Mouse (Mus musculus): ENCODE measurements at regions not wholly inside any gene's neighbourhood (a gene's known extent, or its start where the extent isn't known, plus 50 kb on each side); places are given as distances from the start of the nearest gene placed in this dataset.
A peak's percentile ranks its signal among the peaks of the same experiment; 100 is the strongest.

DNA sequence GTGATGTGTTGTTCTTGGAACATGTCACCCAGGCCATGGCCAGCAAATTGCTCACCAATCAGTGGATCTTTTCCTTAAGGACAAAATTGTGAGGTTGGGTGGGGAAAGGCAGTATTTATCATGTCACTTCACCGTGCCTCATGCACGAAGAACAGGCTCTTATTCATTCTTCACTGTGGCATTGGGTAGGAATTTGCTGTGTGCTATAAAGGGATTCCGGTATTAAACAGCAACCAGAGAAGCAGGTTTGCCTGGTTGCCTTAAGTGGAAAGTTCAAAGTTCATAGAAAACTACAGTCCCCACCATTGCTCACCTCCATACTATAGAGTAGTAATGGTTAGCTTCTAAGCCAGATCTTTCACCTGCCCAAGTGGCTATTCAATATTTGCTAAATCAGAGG is 270.8 kb downstream of the Pax3 start:
- Histone ChIP-seq H3K4me2 (ENCODE audit: low read length) (no peak overlapping the region), H3K27ac (ENCODE audit: low read depth) (no peak overlapping the region), H3K4me3 (ENCODE audit: low read depth, low read length) (no peak overlapping the region), H3K27me3 (replicated peaks; ENCODE audit: control insufficient read depth, insufficient read depth, low read length) (no peaks in the 10 kb centered on the region), H3K4me1 (replicated peaks; ENCODE audit: control insufficient read depth, insufficient read depth, low read length) (no peaks in the 10 kb centered on the region), H3K9me3 (ENCODE audit: control insufficient read depth, low read length) (no peaks in the 10 kb centered on the region), H3K36me3 (ENCODE audit: control insufficient read depth, insufficient read depth, low read length) (no peaks in the 10 kb centered on the region), H3K9ac (ENCODE audit: low read length) (no peak overlapping the region)
- ATAC-seq (replicated peaks; ENCODE audit: low FRiP score, low TSS enrichment, low read depth) (0 out of 2 replicates have a peak, but pooled peaks have one; percentile 27), DNase-seq (ENCODE audit: low spot score) (no peak)
- 68% methylated on average over 3 of the region's 3 CpGs for WGBS

DNA sequence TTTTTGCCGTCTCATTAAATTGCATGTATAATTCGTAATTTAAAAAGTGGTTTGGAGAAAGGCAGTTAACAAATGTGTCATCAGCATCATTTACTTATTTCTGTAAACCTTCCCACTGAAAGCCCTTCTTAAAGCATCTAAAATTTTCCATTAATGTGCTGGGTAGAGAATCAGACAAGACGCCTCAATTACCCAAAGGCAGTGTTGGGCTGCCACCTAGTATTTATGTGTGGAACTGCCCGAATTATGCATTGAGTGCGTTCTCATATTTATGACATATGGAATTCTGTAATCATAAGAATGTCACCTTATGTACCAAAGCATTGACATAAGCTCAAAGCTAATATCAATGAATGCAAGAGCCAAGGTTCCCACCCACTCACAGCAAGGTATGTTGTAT is 300.7 kb downstream of the Pax3 start:
- H3K27me3 ChIP-seq (replicated peaks; ENCODE audit: control insufficient read depth, insufficient read depth, low read length), result no peaks in the 10 kb centered on the region
- no peak overlapping the region for H3K27ac ChIP-seq (ENCODE audit: low read depth)
- H3K4me3 ChIP-seq (ENCODE audit: low read depth, low read length), result no peak overlapping the region
- WGBS, result 46% methylated on average over 5 of the region's 5 CpGs
- peak; percentile 51 for DNase-seq (ENCODE audit: low spot score)
- ATAC-seq (replicated peaks; ENCODE audit: low FRiP score, low TSS enrichment, low read depth), result no peak
- H3K9ac ChIP-seq (ENCODE audit: low read length), result no peak overlapping the region
- H3K36me3 ChIP-seq (ENCODE audit: control insufficient read depth, insufficient read depth, low read length), result no peaks in the 10 kb centered on the region
- no peaks in the 10 kb centered on the region for H3K4me1 ChIP-seq (replicated peaks; ENCODE audit: control insufficient read depth, insufficient read depth, low read length)
- no peak overlapping the region for H3K4me2 ChIP-seq (ENCODE audit: low read length)
- no peaks in the 10 kb centered on the region for H3K9me3 ChIP-seq (ENCODE audit: control insufficient read depth, low read length)

DNA sequence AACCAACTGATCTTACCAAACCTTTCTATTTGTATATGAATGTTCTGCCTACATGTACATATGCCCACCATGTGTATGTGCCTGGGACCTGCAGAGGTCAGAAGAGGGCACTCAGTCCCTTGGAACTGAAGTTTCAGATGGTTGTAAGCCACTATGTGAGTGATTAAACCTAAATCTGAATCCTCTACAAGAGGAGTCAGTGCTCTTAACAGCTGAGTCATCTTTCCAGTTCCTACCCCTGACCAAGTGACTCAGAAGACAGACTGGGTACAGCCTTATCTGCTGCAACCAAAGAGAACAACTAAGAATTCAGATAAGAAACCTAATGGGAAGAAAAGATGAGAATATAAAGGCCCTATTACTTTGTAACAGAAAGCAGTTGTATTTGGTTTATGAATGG is 317.9 kb downstream of the Pax3 start:
- no peak overlapping the region for H3K4me3 ChIP-seq (ENCODE audit: low read depth, low read length)
- no peak overlapping the region for H3K27ac ChIP-seq (ENCODE audit: low read depth)
- H3K9me3 ChIP-seq (ENCODE audit: control insufficient read depth, low read length), result no peaks in the 10 kb centered on the region

DNA sequence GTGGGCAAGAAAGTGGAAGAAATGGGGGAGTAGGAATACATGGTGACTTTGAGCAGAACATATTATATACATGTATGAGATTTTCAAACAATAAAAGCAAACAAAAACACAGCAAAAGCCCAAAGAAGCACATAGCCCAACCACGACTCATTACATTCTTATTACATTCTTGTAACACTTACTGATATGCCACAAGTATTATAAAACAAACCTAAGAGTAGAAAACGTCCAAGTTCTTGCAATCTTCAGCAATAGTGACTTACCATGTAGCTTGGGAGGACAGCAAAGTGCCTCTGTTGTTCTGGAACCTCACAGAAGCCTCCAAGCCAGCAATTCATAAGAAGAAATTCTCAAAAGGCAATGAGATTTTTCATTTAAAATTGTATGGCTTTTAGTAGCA is 326.8 kb downstream of the Pax3 start:
- H3K4me3 ChIP-seq (ENCODE audit: low read depth, low read length), result no peak overlapping the region
- WGBS, result 58% methylated on average over 2 of the region's 2 CpGs
- H3K27me3 ChIP-seq (replicated peaks; ENCODE audit: control insufficient read depth, insufficient read depth, low read length), result no peaks in the 10 kb centered on the region
- no peaks in the 10 kb centered on the region for H3K4me1 ChIP-seq (replicated peaks; ENCODE audit: control insufficient read depth, insufficient read depth, low read length)
- H3K36me3 ChIP-seq (ENCODE audit: control insufficient read depth, insufficient read depth, low read length), result no peaks in the 10 kb centered on the region
- H3K9me3 ChIP-seq (ENCODE audit: control insufficient read depth, low read length), result no peaks in the 10 kb centered on the region
- no peak overlapping the region for H3K9ac ChIP-seq (ENCODE audit: low read length)
- no peak for DNase-seq (ENCODE audit: low spot score)
- no peak for ATAC-seq (replicated peaks; ENCODE audit: low FRiP score, low TSS enrichment, low read depth)
- no peak overlapping the region for H3K27ac ChIP-seq (ENCODE audit: low read depth)
- H3K4me2 ChIP-seq (ENCODE audit: low read length), result no peak overlapping the region

More for the DNA sequence above, 317.9 kb downstream of the Pax3 start:
- DNase-seq (ENCODE audit: low spot score) (no peak), ATAC-seq (replicated peaks; ENCODE audit: low FRiP score, low TSS enrichment, low read depth) (no peak)
- no peaks in the 10 kb centered on the region for H3K36me3 ChIP-seq (ENCODE audit: control insufficient read depth, insufficient read depth, low read length)
- no peaks in the 10 kb centered on the region for H3K4me1 ChIP-seq (replicated peaks; ENCODE audit: control insufficient read depth, insufficient read depth, low read length)
- H3K9ac ChIP-seq (ENCODE audit: low read length), result no peak overlapping the region
- no peak overlapping the region for H3K4me2 ChIP-seq (ENCODE audit: low read length)
- no peaks in the 10 kb centered on the region for H3K27me3 ChIP-seq (replicated peaks; ENCODE audit: control insufficient read depth, insufficient read depth, low read length)

DNA sequence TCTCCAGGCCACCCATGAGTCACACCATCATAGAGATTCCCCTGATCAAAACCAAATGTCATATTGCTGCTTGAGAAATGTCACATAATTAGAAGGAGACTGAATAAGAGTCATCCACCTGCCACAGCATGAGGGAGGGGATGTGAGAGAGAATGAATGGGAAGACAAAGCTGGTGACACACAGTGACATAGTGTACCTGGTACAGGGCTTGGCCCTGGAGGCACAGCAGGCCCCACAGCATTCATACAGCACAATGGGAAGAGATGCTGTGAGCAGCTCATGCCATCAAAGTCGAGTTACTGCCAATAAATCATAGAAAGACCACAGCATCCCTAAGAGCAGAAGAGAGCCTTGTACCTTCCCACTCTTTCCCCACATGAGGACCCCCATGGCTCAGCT is 327.8 kb downstream of the Pax3 start:
- Histone ChIP-seq H3K4me1 (replicated peaks; ENCODE audit: control insufficient read depth, insufficient read depth, low read length) (no peaks in the 10 kb centered on the region), H3K27ac (ENCODE audit: low read depth) (no peak overlapping the region), H3K4me3 (ENCODE audit: low read depth, low read length) (no peak overlapping the region), H3K27me3 (replicated peaks; ENCODE audit: control insufficient read depth, insufficient read depth, low read length) (no peaks in the 10 kb centered on the region), H3K9ac (ENCODE audit: low read length) (no peak overlapping the region), H3K36me3 (ENCODE audit: control insufficient read depth, insufficient read depth, low read length) (no peaks in the 10 kb centered on the region), H3K9me3 (ENCODE audit: control insufficient read depth, low read length) (no peaks in the 10 kb centered on the region), H3K4me2 (ENCODE audit: low read length) (no peak overlapping the region)
- DNase-seq (ENCODE audit: low spot score), result no peak
- no peak for ATAC-seq (replicated peaks; ENCODE audit: low FRiP score, low TSS enrichment, low read depth)
- WGBS, result 69% methylated on average over 1 of the region's 1 CpGs

DNA sequence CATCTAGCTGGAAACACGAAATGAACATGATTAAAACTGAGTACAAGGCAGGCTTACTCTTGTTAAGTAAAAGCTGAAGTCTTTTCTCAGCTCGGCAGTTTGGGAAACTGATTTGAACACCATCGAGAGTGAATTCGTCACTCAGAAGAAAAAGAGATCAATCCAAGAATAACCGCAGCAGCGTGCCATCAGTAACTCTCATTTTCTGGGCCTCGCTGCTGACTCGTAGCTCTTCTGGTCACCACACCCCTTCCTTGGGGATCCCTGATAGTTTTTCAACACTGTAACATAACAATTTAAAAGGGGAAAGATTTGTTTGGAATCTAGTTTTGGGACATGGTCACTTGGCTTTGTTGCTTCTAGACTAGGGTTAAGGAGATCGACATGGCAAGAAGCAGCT is 337.0 kb downstream of the Pax3 start:
- Histone ChIP-seq H3K27ac (ENCODE audit: low read depth) (no peak overlapping the region), H3K4me1 (replicated peaks; ENCODE audit: control insufficient read depth, insufficient read depth, low read length) (no peaks in the 10 kb centered on the region), H3K36me3 (ENCODE audit: control insufficient read depth, insufficient read depth, low read length) (no peaks in the 10 kb centered on the region), H3K4me3 (ENCODE audit: low read depth, low read length) (no peak overlapping the region), H3K9me3 (ENCODE audit: control insufficient read depth, low read length) (no peaks in the 10 kb centered on the region), H3K27me3 (replicated peaks; ENCODE audit: control insufficient read depth, insufficient read depth, low read length) (no peaks in the 10 kb centered on the region), H3K9ac (ENCODE audit: low read length) (no peak overlapping the region), H3K4me2 (ENCODE audit: low read length) (no peak overlapping the region)
- WGBS, result 87% methylated on average over 9 of the region's 9 CpGs
- no peak for ATAC-seq (replicated peaks; ENCODE audit: low FRiP score, low TSS enrichment, low read depth)
- DNase-seq (ENCODE audit: low spot score), result no peak

DNA sequence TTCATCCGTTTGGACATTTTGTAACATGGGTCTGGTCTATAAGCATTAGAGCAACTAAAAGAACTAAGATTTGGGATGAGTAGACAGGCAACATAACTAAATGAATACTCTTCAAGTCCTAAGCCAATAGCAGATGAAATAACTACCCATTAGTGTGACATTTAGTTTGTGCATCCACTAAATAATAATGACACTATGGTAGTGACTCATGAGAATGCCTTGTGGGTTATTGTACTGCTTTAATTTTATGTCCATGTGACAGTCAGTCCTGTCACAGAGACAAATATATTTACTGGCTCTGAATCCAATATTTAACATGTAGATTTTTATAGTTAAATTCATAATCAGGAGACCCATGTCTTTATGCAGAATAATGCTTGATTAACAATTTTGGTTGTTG is 339.5 kb upstream of the Epha4 start:
- no peak overlapping the region for H3K4me3 ChIP-seq (ENCODE audit: low read depth, low read length)
- H3K36me3 ChIP-seq (ENCODE audit: control insufficient read depth, insufficient read depth, low read length), result no peaks in the 10 kb centered on the region
- H3K27me3 ChIP-seq (replicated peaks; ENCODE audit: control insufficient read depth, insufficient read depth, low read length), result no peaks in the 10 kb centered on the region
- no peak for DNase-seq (ENCODE audit: low spot score)
- no peaks in the 10 kb centered on the region for H3K9me3 ChIP-seq (ENCODE audit: control insufficient read depth, low read length)
- H3K4me1 ChIP-seq (replicated peaks; ENCODE audit: control insufficient read depth, insufficient read depth, low read length), result no peaks in the 10 kb centered on the region
- no peak for ATAC-seq (replicated peaks; ENCODE audit: low FRiP score, low TSS enrichment, low read depth)
- H3K27ac ChIP-seq (ENCODE audit: low read depth), result no peak overlapping the region
- H3K4me2 ChIP-seq (ENCODE audit: low read length), result no peak overlapping the region
- H3K9ac ChIP-seq (ENCODE audit: low read length), result no peak overlapping the region
- WGBS, result 61% methylated on average over 1 of the region's 1 CpGs

DNA sequence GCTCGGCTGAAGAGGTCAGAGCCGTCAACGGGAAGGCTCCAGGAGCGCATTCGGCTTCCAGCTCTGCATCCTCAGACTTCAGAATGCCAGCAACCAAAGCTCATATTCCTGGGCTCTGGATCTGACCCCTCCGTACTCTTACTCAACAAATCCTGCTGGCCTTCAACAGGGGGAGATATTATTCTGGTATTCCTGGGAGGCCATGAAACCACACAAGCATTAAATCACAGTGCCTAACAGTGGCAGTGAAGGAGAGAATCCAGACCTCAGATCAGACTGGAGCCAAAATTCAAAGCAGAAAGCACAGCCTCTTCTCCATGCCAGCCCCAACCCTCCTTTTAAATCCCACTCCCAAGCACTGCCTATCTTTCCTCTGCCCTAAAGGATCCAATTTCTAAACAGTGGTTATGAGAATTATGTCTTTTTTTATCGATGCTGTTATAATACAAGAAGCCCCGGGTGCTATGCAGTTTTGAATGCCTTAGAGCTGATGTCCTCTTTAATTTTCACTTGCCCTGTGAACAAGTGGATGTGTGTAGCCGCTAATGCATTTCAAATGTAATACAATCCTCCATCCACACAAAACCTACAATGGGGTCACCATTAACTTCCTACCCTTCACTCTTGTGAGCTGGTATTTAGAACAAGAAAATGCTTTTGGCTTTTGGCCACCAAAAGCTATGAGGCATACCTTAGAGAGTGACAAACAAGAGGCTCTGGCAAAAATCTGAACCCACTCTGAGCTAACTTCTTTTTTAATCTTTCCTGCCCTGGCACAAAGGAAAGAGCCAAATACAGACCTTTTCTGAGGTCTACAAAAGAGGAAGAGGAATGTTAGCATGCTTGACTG is 333.1 kb upstream of the Epha4 start:
- peaks cover 2% of the 10 kb centered on the region; the same call in 1 of the 2 replicates for H3K4me1 ChIP-seq (replicated peaks; ENCODE audit: control insufficient read depth, insufficient read depth, low read length)
- H3K4me2 ChIP-seq (ENCODE audit: low read length), result no peak overlapping the region
- ATAC-seq (replicated peaks; ENCODE audit: low FRiP score, low TSS enrichment, low read depth), result no peak
- no peak for DNase-seq (ENCODE audit: low spot score)
- H3K9ac ChIP-seq (ENCODE audit: low read length), result no peak overlapping the region
- H3K36me3 ChIP-seq (ENCODE audit: control insufficient read depth, insufficient read depth, low read length), result no peaks in the 10 kb centered on the region
- H3K9me3 ChIP-seq (ENCODE audit: control insufficient read depth, low read length), result no peaks in the 10 kb centered on the region
- H3K27me3 ChIP-seq (replicated peaks; ENCODE audit: control insufficient read depth, insufficient read depth, low read length), result no peaks in the 10 kb centered on the region
- WGBS, result 58% methylated on average over 9 of the region's 9 CpGs
- no peak overlapping the region for H3K27ac ChIP-seq (ENCODE audit: low read depth)
- no peak overlapping the region for H3K4me3 ChIP-seq (ENCODE audit: low read depth, low read length)

DNA sequence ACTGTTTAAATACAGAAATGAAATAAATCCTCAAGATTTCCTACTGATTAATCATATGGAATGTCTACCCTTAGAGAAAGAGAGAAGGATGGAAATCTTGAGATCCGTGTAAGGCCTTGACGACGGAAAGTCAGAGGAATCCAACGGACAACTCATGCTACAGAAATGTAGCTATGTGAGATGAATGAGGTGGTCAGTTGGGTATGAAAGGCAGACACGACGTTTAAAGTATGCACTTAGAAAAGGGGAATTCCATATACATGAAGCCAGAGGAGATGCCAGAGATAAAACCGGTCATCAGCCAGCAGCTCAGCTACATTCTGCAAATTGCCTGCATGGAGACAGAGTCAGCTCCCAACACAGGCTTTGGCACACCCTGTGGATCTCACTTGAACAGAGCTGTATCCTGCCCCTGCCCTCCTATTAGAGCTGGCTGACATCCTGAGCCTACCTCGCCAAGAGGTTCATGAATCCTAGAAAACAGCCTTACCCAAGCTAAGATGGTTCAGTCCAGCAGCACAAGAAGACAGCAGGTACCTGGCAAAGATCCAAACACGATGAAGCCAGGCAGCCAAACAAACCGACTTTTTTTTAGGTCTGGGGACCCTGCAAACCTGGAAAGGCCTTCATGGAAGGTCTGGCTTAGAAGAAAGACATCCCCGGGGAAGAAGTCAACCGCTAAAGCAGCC is 331.3 kb upstream of the Epha4 start:
- Histone ChIP-seq H3K4me3 (ENCODE audit: low read depth, low read length) (no peak overlapping the region), H3K27ac (ENCODE audit: low read depth) (no peak overlapping the region), H3K9ac (ENCODE audit: low read length) (no peak overlapping the region), H3K9me3 (ENCODE audit: control insufficient read depth, low read length) (no peaks in the 10 kb centered on the region), H3K27me3 (replicated peaks; ENCODE audit: control insufficient read depth, insufficient read depth, low read length) (no peaks in the 10 kb centered on the region), H3K36me3 (ENCODE audit: control insufficient read depth, insufficient read depth, low read length) (no peaks in the 10 kb centered on the region), H3K4me1 (replicated peaks; ENCODE audit: control insufficient read depth, insufficient read depth, low read length) (peaks cover 2% of the 10 kb centered on the region; the same call in 1 of the 2 replicates), H3K4me2 (ENCODE audit: low read length) (no peak overlapping the region)
- WGBS, result 53% methylated on average over 12 of the region's 12 CpGs
- DNase-seq (ENCODE audit: low spot score) (peak; percentile 58), ATAC-seq (replicated peaks; ENCODE audit: low FRiP score, low TSS enrichment, low read depth) (no peak)
